Comparison of ENCODE assay signal across 8 mouse cellular contexts in genomic region chr2:152436983-152437860, GRCm38 (mm10). TPM values are rescaled to one million over a fixed set of nuclear protein-coding genes. Genes with fewer than 3 reads are reported as not detected.
A peak's percentile ranks its signal among the peaks of the same experiment; 100 is the strongest.
DNase-seq lines count a peak whose midpoint lies in the region; ATAC-seq lines count a peak whose summit lies in the region.

No protein-coding gene starts in this region.

- 4% methylated on average over 23 of the region's 23 CpGs for WGBS in intestine, embryonic 15.5 days

- H3K4me2 ChIP-seq in intestine, embryonic 15.5 days (replicated peaks), result peak overlapping the region; percentile 89

- ATAC-seq in intestine, embryonic 15.5 days, result peak; percentile 89

- no peaks in the 10 kb centered on the region for H3K9me3 ChIP-seq in intestine, embryonic 15.5 days

- peak; percentile 91 for DNase-seq in adrenal gland, adult 2 months
- DNase-seq in embryo, embryonic 11.5 days (ENCODE audit: low read depth, low spot score), result peak; percentile 79
- DNase-seq in gastrocnemius, postnatal 36 days, result peak; percentile 69 to 73
- DNase-seq in left cerebral cortex, postnatal 14 days (ENCODE audit: low spot score in 2 of 2), result peak; percentile 85
- peak; percentile 88 for DNase-seq in mesoderm, embryonic 11.5 days (ENCODE audit: low read depth, low spot score)
- peak; percentile 66 to 72 for DNase-seq in right cerebral cortex, postnatal 36 days (ENCODE audit: low spot score in 2 of 2)
- DNase-seq in urinary bladder, postnatal 4 days (ENCODE audit: low spot score in 2 of 2), result peak; percentile 82 to 89

- peak overlapping the region; percentile 35 for H3K4me3 ChIP-seq in intestine, embryonic 15.5 days (replicated peaks)

- intact Hi-C loops in gastrocnemius, postnatal 36 days (cut with DNase I), result loop anchor here (1.0 kb wide), 1 partner anchor 45 kb away; no protein-coding TSS in a partner anchor
- intact Hi-C loops in left cerebral cortex, postnatal 14 days (cut with DNase I), result loop anchor here (1.0 kb wide), 1 partner anchor 45 kb away; no protein-coding TSS in a partner anchor

- peak overlapping the region; percentile 48 for H3K9ac ChIP-seq in intestine, embryonic 15.5 days

- H3K27ac ChIP-seq in intestine, embryonic 15.5 days, result no peak overlapping the region

- 0 out of 2 replicates have a peak, but pooled peaks cover 3% of the 10 kb centered on the region for H3K4me1 ChIP-seq in intestine, embryonic 15.5 days (replicated peaks)

- H3K27me3 ChIP-seq in intestine, embryonic 15.5 days (replicated peaks), result no peaks in the 10 kb centered on the region

- H3K36me3 ChIP-seq in intestine, embryonic 15.5 days, result no peaks in the 10 kb centered on the region

RNA-seq across cellular contexts. Expression of gene 6820408C15Rik, which starts 21.8 kb away (rescaled TPM):
- under 1 TPM; 0.32 to 0.35 TPM for total RNA-seq in adrenal gland, adult 2 months (2021)
- 0.07 and 0.13 TPM in 2 replicates for polyA plus RNA-seq in adrenal gland, adult 2 months (2012; rRNA removed)
- total RNA-seq in gastrocnemius, postnatal 36 days (2021), result not detected
- 0.42 and 0.49 TPM in 2 replicates for polyA plus RNA-seq in intestine, embryonic 15.5 days (2015; fragmentation: Nextera tagmentation; extraction: Ambion mirVana)
- total RNA-seq in left cerebral cortex, postnatal 14 days (2021), result 1 to 10 TPM; 3.1 to 3.3 TPM

RNA-seq across cellular contexts. Expression of gene Zcchc3, which starts 22.4 kb away (rescaled TPM):
- 1 to 10 TPM; 5.4 to 7.8 TPM for total RNA-seq in adrenal gland, adult 2 months (2021)
- polyA plus RNA-seq in adrenal gland, adult 2 months (2012; rRNA removed), result 3.3 and 3.7 TPM in 2 replicates
- total RNA-seq in gastrocnemius, postnatal 36 days (2021), result 1 to 10 TPM in 1 of 2 experiments, under 1 TPM in 1; 0.84 to 2.1 TPM
- polyA plus RNA-seq in intestine, embryonic 15.5 days (2015; fragmentation: Nextera tagmentation; extraction: Ambion mirVana), result 34.4 and 40.8 TPM in 2 replicates
- total RNA-seq in left cerebral cortex, postnatal 14 days (2021), result 10 to 100 TPM in 1 of 2 experiments, 1 to 10 TPM in 1; 8.7 to 11.9 TPM

RNA-seq across cellular contexts. Expression of gene Defb23, which starts 27.2 kb away (rescaled TPM):
- not detected for total RNA-seq in adrenal gland, adult 2 months (2021)
- not detected in 2 replicates for polyA plus RNA-seq in adrenal gland, adult 2 months (2012; rRNA removed)
- not detected for total RNA-seq in gastrocnemius, postnatal 36 days (2021)
- not detected in 2 replicates for polyA plus RNA-seq in intestine, embryonic 15.5 days (2015; fragmentation: Nextera tagmentation; extraction: Ambion mirVana)
- total RNA-seq in left cerebral cortex, postnatal 14 days (2021), result not detected

RNA-seq across cellular contexts. Expression of gene Sox12, which starts 39.4 kb away (rescaled TPM):
- total RNA-seq in adrenal gland, adult 2 months (2021), result 10 to 100 TPM in 1 of 2 experiments, 1 to 10 TPM in 1; 6.2 to 11.0 TPM
- polyA plus RNA-seq in adrenal gland, adult 2 months (2012; rRNA removed), result 13.7 and 15.9 TPM in 2 replicates
- total RNA-seq in gastrocnemius, postnatal 36 days (2021), result 1 to 10 TPM; 1.4 to 1.5 TPM
- 5.4 and 5.9 TPM in 2 replicates for polyA plus RNA-seq in intestine, embryonic 15.5 days (2015; fragmentation: Nextera tagmentation; extraction: Ambion mirVana)
- 10 to 100 TPM; 17.9 to 22.0 TPM for total RNA-seq in left cerebral cortex, postnatal 14 days (2021)

RNA-seq across cellular contexts. Expression of gene Defb20, which starts 39.6 kb away (rescaled TPM):
- total RNA-seq in adrenal gland, adult 2 months (2021), result not detected
- polyA plus RNA-seq in adrenal gland, adult 2 months (2012; rRNA removed), result not detected in 2 replicates
- total RNA-seq in gastrocnemius, postnatal 36 days (2021), result not detected
- not detected in 2 replicates for polyA plus RNA-seq in intestine, embryonic 15.5 days (2015; fragmentation: Nextera tagmentation; extraction: Ambion mirVana)
- total RNA-seq in left cerebral cortex, postnatal 14 days (2021), result not detected
